Mouse (Mus musculus) limb, embryonic 13.5 days (tissue): ENCODE results near the gene Pdk1. TPM values are rescaled to one million over a fixed set of nuclear protein-coding genes. Genes with fewer than 3 reads are reported as not detected.

Experiments used
- ATAC-seq: fragments of 200-750 bp; cut with Nextera tagmentation; 2 replicates; pipeline ENCODE4 v1.8.0; 2017; ENCODE audit warnings: low read depth, moderate number of reproducible peaks, moderate TSS enrichment; ENCODE audit not compliant: low FRiP score
- H3K27ac ChIP-seq: fragments of 300-500 bp; sonication (generic); 2 replicates; pipeline ENCODE4 v1.5.1; 2015; ENCODE audit warnings: inconsistent platforms, mild to moderate bottlenecking, moderate library complexity
- H3K27me3 ChIP-seq: fragments of 300-500 bp; sonication (generic); 2 replicates; pipeline ENCODE4 v1.6.1; 2015; ENCODE audit warnings: mild to moderate bottlenecking, inconsistent platforms
- H3K36me3 ChIP-seq: fragments of 300-500 bp; sonication (generic); 2 replicates; pipeline ENCODE4 v1.6.1; 2015; ENCODE audit warnings: inconsistent platforms, mild to moderate bottlenecking, moderate library complexity
- H3K4me1 ChIP-seq: fragments of 300-500 bp; sonication (generic); 2 replicates; pipeline ENCODE4 v1.6.1; 2015; ENCODE audit warnings: inconsistent platforms
- H3K4me2 ChIP-seq: fragments of 300-500 bp; sonication (generic); replicated peaks from 2 replicates; pipeline ENCODE4 v1.6.1; 2015; ENCODE audit warnings: inconsistent platforms, mild to moderate bottlenecking, moderate library complexity
- H3K4me3 ChIP-seq: fragments of 300-500 bp; sonication (generic); 2 replicates; pipeline ENCODE4 v1.5.1; 2015; ENCODE audit warnings: moderate library complexity, mild to moderate bottlenecking, inconsistent platforms
- H3K9ac ChIP-seq: fragments of 300-500 bp; sonication (generic); 2 replicates; pipeline ENCODE4 v1.6.1; 2015; ENCODE audit warnings: mild to moderate bottlenecking, inconsistent platforms
- H3K9me3 ChIP-seq: fragments of 300-500 bp; sonication (generic); 2 replicates; pipeline ENCODE4 v1.6.1; 2016; ENCODE audit warnings: inconsistent platforms
- WGBS: fragments of 180-500 bp; shearing (Covaris S2); methylation state at CpG from one replicate; pipeline ENCODE4 v1.1.7; 2015; 5-methylcytosine and 5-hydroxymethylcytosine counted together
- polyA plus RNA-seq: library from polyadenylated mRNA; unstranded; fragments of >200 nt; fragmentation: Nextera tagmentation; extraction: Ambion mirVana; gene quantifications from 2 replicates; pipeline ENCODE4 v1.2.1, GENCODE M21; 2015

The Pdk1 gene
- polyA plus RNA-seq, 1 experiment from 2014 or later: 58.7 TPM

- H3K36me3 ChIP-seq: peaks cover 44% of the 10 kb centered on the region
- no peak overlapping the region for H3K4me2 ChIP-seq
- WGBS: 91% methylated on average over 4 of the region's 4 CpGs
- H3K9me3 ChIP-seq: no peaks in the 10 kb centered on the region
- H3K27me3 ChIP-seq: no peaks in the 10 kb centered on the region
- H3K4me3 ChIP-seq: no peak overlapping the region
- ATAC-seq: no peak
- H3K9ac ChIP-seq: no peak overlapping the region
- no peak overlapping the region for H3K27ac ChIP-seq
- H3K4me1 ChIP-seq: peaks cover 18% of the 10 kb centered on the region
These were observed 4.8 kb downstream of the Pdk1 start for GRCm38 (mm10) chr2:71877865-71878264.

GRCm38 (mm10) chr2:71878441-71878840 lies 5.4 kb downstream of the Pdk1 start:
- peaks cover 18% of the 10 kb centered on the region for H3K4me1 ChIP-seq
- H3K27me3 ChIP-seq: no peaks in the 10 kb centered on the region
- no peak for ATAC-seq
- no peak overlapping the region for H3K4me2 ChIP-seq
- no peak overlapping the region for H3K9ac ChIP-seq
- H3K9me3 ChIP-seq: no peaks in the 10 kb centered on the region
- H3K27ac ChIP-seq: no peak overlapping the region
- 75% methylated on average over 2 of the region's 2 CpGs for WGBS
- no peak overlapping the region for H3K4me3 ChIP-seq
- peaks cover 50% of the 10 kb centered on the region for H3K36me3 ChIP-seq

- Histone ChIP-seq H3K36me3 (peaks cover 54% of the 10 kb centered on the region), H3K4me3 (no peak overlapping the region), H3K27me3 (no peaks in the 10 kb centered on the region), H3K27ac (no peak overlapping the region), H3K9me3 (no peaks in the 10 kb centered on the region), H3K9ac (no peak overlapping the region), H3K4me2 (no peak overlapping the region), H3K4me1 (peaks cover 15% of the 10 kb centered on the region)
- no peak for ATAC-seq
These were observed 5.9 kb downstream of the Pdk1 start for GRCm38 (mm10) chr2:71878943-71879342.

GRCm38 (mm10) chr2:71882914-71883651 lies 10.1 kb downstream of the Pdk1 start:
- H3K4me2 ChIP-seq: no peak overlapping the region
- H3K4me1 ChIP-seq: no peaks in the 10 kb centered on the region
- H3K27me3 ChIP-seq: no peaks in the 10 kb centered on the region
- H3K36me3 ChIP-seq: peaks cover 72% of the 10 kb centered on the region
- no peak overlapping the region for H3K27ac ChIP-seq
- H3K4me3 ChIP-seq: no peak overlapping the region
- no peak for ATAC-seq
- WGBS: 90% methylated on average over 19 of the region's 19 CpGs
- no peak overlapping the region for H3K9ac ChIP-seq
- H3K9me3 ChIP-seq: no peaks in the 10 kb centered on the region

- H3K36me3 ChIP-seq: peaks cover 79% of the 10 kb centered on the region
- no peaks in the 10 kb centered on the region for H3K27me3 ChIP-seq
- ATAC-seq: no peak
- H3K9me3 ChIP-seq: no peaks in the 10 kb centered on the region
- no peaks in the 10 kb centered on the region for H3K4me1 ChIP-seq
- H3K27ac ChIP-seq: no peak overlapping the region
- H3K9ac ChIP-seq: no peak overlapping the region
- no peak overlapping the region for H3K4me2 ChIP-seq
- WGBS: 94% methylated on average over 4 of the region's 4 CpGs
- H3K4me3 ChIP-seq: no peak overlapping the region
These were observed 14.2 kb downstream of the Pdk1 start for GRCm38 (mm10) chr2:71887269-71887668.

GRCm38 (mm10) chr2:71888437-71888836 lies 15.4 kb downstream of the Pdk1 start:
- Histone ChIP-seq H3K27ac (no peak overlapping the region), H3K4me2 (no peak overlapping the region), H3K9ac (no peak overlapping the region), H3K36me3 (peaks cover 79% of the 10 kb centered on the region), H3K4me3 (no peak overlapping the region), H3K4me1 (no peaks in the 10 kb centered on the region), H3K9me3 (no peaks in the 10 kb centered on the region), H3K27me3 (no peaks in the 10 kb centered on the region)
- ATAC-seq: no peak
- WGBS: 79% methylated on average over 4 of the region's 4 CpGs

- 96% methylated on average over 2 of the region's 2 CpGs for WGBS
- Histone ChIP-seq H3K9ac (no peak overlapping the region), H3K36me3 (peaks cover 79% of the 10 kb centered on the region), H3K27me3 (no peaks in the 10 kb centered on the region), H3K9me3 (no peaks in the 10 kb centered on the region), H3K4me2 (no peak overlapping the region), H3K27ac (no peak overlapping the region), H3K4me3 (no peak overlapping the region), H3K4me1 (no peaks in the 10 kb centered on the region)
- no peak for ATAC-seq
These were observed 18.5 kb downstream of the Pdk1 start for GRCm38 (mm10) chr2:71891536-71891935.

GRCm38 (mm10) chr2:71892741-71893349 lies 19.8 kb downstream of the Pdk1 start:
- 94% methylated on average over 7 of the region's 7 CpGs for WGBS
- Histone ChIP-seq H3K9me3 (no peaks in the 10 kb centered on the region), H3K9ac (no peak overlapping the region), H3K4me2 (no peak overlapping the region), H3K27me3 (no peaks in the 10 kb centered on the region), H3K36me3 (peaks cover 84% of the 10 kb centered on the region), H3K4me3 (no peak overlapping the region), H3K4me1 (no peaks in the 10 kb centered on the region), H3K27ac (no peak overlapping the region)
- ATAC-seq: no peak

GRCm38 (mm10) chr2:71895596-71896286 lies 22.7 kb downstream of the Pdk1 start:
- H3K27ac ChIP-seq: no peak overlapping the region
- no peak overlapping the region for H3K4me2 ChIP-seq
- H3K4me3 ChIP-seq: no peak overlapping the region
- WGBS: 92% methylated on average over 13 of the region's 13 CpGs
- H3K9me3 ChIP-seq: no peaks in the 10 kb centered on the region
- H3K27me3 ChIP-seq: no peaks in the 10 kb centered on the region
- ATAC-seq: no peak
- H3K4me1 ChIP-seq: no peaks in the 10 kb centered on the region
- no peak overlapping the region for H3K9ac ChIP-seq
- H3K36me3 ChIP-seq: peaks cover 78% of the 10 kb centered on the region

GRCm38 (mm10) chr2:71897420-71897819 lies 24.4 kb downstream of the Pdk1 start:
- Histone ChIP-seq H3K4me3 (no peak overlapping the region), H3K36me3 (peaks cover 74% of the 10 kb centered on the region), H3K27me3 (no peaks in the 10 kb centered on the region), H3K4me1 (no peaks in the 10 kb centered on the region), H3K9ac (no peak overlapping the region), H3K4me2 (no peak overlapping the region), H3K9me3 (no peaks in the 10 kb centered on the region), H3K27ac (no peak overlapping the region)
- ATAC-seq: no peak
- WGBS: 74% methylated on average over 12 of the region's 12 CpGs

GRCm38 (mm10) chr2:71898335-71898856 lies 25.4 kb downstream of the Pdk1 start:
- ATAC-seq: no peak
- H3K27me3 ChIP-seq: no peaks in the 10 kb centered on the region
- WGBS: 58% methylated on average over 8 of the region's 8 CpGs

GRCm38 (mm10) chr2:71899886-71900285 lies 26.9 kb downstream of the Pdk1 start:
- ATAC-seq: no peak
- peaks cover 53% of the 10 kb centered on the region for H3K36me3 ChIP-seq
- H3K4me2 ChIP-seq: no peak overlapping the region
- H3K27me3 ChIP-seq: no peaks in the 10 kb centered on the region
- H3K27ac ChIP-seq: no peak overlapping the region
- no peaks in the 10 kb centered on the region for H3K9me3 ChIP-seq
- 85% methylated on average over 15 of the region's 15 CpGs for WGBS
- H3K4me1 ChIP-seq: 0 out of 2 replicates have a peak, but pooled peaks cover 4% of the 10 kb centered on the region
- no peak overlapping the region for H3K9ac ChIP-seq
- no peak overlapping the region for H3K4me3 ChIP-seq

More at GRCm38 (mm10) chr2:71898335-71898856, 25.4 kb downstream of the Pdk1 start:
- H3K4me2 ChIP-seq: no peak overlapping the region
- no peaks in the 10 kb centered on the region for H3K9me3 ChIP-seq
- no peak overlapping the region for H3K27ac ChIP-seq
- no peaks in the 10 kb centered on the region for H3K4me1 ChIP-seq
- H3K9ac ChIP-seq: no peak overlapping the region
- H3K4me3 ChIP-seq: no peak overlapping the region
- peaks cover 64% of the 10 kb centered on the region for H3K36me3 ChIP-seq
